Mouse (Mus musculus) ES-Bruce4 (cell line): ENCODE measurements around the gene Pak1.

Experiments
- CTCF ChIP-seq: IDR thresholded peaks from one replicate; pipeline ENCODE4 v1.8.1; 2011; ENCODE audit warnings: low read depth, low read length
- EP300 ChIP-seq: IDR thresholded peaks from 2 replicates; pipeline ENCODE4 v1.6.1; 2011; ENCODE audit warnings: low read depth, low read length; ENCODE audit not compliant: insufficient read depth
- POLR2A ChIP-seq: IDR thresholded peaks from one replicate; pipeline ENCODE4 v1.8.1; 2011; ENCODE audit warnings: low read length; ENCODE audit not compliant: insufficient read depth

DNA sequence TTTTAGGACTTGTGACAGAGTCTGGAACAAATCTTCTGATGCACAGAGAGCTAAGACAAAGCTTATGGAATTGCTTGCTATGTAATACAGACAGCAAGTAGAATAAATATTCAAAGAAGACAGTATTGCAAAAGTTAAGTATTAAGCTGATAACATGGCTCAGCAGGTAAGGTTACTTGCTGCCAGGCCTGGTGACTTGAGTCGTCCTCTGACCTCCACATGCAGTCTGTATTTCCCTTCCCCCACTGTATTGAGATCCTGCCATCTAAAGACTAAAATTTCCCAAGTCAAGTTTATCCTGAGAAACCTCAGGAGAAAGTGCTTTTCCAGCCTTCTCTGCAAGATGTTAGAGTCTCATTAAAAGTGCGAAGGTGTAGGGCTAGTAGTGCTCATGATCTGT, 40.8 kb downstream of the Pak1 start:
- TF ChIP-seq CTCF = no peak
- TF ChIP-seq POLR2A = no peak
- TF ChIP-seq EP300 = no peak
